Mouse (Mus musculus) layer of hippocampus, adult 9-11 months (tissue): ENCODE measurements at regions not wholly inside any gene's neighbourhood (a gene's known extent, or its start where the extent isn't known, plus 50 kb on each side); places are given as distances from the start of the nearest gene placed in this dataset.

Experiments
- DNase-seq: peaks from one replicate; pipeline ENCODE4 v3.0.0; 2022

DNA sequence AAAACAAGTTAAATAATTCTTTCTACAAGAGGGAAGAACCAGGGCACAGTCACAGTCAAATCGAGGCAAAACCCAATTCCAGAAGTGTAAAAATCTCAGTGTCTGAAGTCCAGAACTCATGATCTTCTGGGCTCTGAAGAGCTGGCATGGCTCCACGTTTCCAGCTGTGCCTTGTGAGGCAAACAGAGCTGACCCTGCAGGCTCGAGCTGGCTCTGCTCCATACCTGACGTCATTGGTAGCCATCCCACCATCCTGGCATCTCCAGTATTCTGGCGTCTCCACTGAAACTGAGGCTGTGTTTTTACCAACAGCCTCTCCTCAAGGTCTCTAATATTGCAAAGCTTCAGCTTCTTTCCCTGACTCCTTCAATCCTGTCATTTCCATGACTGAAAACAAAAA, 373.4 kb downstream of the Pmp22 start:
- DNase-seq = peak; percentile 32

- no peak for DNase-seq
These were observed 378.6 kb downstream of the Pmp22 start for GRCm38 (mm10) chr11:63507387-63507786.

GRCm38 (mm10) chr11:63508727-63509126, 379.9 kb downstream of the Pmp22 start:
- no peak for DNase-seq

- DNase-seq = no peak
These were observed 381.8 kb downstream of the Pmp22 start for GRCm38 (mm10) chr11:63510611-63511010.

DNA sequence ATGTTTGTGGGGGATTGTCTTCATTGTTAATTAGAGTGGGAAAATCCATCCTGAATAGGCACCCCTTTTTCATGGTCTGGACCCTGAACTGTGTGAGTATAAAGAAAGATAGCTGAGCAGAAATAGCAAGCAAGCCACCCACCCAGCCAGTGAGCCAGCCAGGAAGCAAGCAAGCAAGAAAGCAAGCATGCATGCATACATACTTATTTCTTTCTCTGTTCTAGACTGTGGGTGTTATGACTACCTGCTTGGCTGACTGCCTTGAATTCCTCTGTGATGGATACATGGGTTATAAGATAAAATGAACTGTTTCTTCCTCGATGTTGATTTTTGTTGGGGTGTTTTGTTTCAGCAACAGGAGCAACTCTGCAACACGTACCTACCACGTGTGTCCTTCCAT, 385.8 kb downstream of the Pmp22 start:
- no peak for DNase-seq

DNA sequence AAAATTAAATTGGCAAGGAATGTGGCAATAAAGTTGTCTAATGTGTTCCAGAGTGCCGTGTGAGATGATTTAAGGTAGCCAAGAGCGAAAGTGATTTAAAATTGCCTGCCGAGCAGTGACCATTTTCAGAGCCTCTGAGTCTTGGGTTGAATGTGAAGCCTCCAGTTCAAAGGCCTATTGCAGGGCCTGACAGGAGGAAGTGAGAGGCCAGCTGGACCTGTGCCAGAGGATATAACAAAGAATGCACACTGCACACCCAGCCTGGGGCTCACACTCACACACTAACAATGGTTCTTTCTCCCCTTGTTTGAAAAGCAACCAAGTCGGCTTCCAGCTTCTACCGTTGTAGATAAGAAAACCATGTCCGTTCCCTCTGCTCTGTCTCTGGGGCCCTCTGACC, 390.1 kb downstream of the Pmp22 start:
- DNase-seq = peak; percentile 41

DNA sequence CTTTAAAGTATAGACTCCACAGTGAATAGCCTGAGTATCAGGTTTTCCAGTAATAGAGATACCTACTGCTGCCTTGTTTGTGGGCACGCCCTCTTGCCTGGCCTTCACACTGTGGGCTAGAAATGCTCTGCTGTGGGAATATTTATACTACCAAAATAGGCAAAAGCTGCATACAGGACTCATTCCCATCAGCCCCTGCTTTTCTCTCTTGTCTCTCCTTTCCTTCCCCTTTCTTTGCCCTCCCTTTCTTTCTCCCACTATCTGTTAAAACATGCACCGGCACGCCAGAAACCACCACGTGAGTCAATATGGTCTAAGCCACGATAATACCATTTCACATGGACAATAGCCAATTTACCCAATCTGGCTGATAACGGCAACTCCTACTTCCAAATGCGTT, 395.5 kb downstream of the Pmp22 start:
- DNase-seq = no peak

GRCm38 (mm10) chr11:63525431-63525830, 396.6 kb downstream of the Pmp22 start:
- no peak for DNase-seq

DNA sequence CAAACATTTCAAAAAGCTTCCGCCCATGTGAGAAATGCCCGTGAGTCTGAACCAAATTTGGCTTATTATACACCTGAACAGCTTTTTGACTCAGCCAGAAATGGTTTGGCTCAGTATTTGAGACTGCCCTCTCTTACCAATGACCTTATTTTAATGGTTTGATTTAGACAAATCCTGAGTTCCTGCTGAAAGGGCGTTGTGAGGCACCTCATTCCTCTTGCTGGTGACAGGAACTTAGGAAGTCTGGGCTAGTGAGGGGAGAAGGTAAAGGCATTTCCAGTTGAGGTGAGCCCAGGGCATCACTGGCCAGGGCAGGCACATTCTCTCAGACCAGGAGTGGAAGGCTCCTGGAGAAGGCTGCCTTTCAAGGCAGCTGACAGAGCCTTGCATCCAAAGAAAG, 396.1 kb downstream of the Hs3st3b1 start:
- DNase-seq = no peak

DNA sequence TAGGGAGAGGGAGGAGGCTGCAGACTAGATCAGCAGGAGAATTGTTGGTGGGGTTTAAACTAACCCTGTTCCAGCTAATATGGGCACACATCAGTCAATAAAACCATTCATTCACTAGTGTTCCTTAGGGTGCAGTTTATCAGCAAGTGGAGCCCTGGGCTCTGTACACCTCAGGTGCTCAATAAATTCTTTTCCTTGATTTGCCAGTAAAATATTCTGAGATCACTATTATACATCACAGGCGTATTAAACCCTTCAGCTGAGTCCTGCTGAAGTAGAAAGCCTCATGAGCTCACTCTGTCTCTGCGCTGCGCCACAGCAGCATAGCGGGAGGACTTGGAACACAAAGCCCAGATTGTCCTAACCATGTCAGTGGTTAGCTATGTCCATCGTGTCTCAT, 389.3 kb downstream of the Hs3st3b1 start:
- no peak for DNase-seq

GRCm38 (mm10) chr11:63533555-63534200, 388.4 kb downstream of the Hs3st3b1 start:
- DNase-seq = no peak

GRCm38 (mm10) chr11:63537693-63538092, 384.4 kb downstream of the Hs3st3b1 start:
- DNase-seq = peak; percentile 29

GRCm38 (mm10) chr11:63543971-63544696, 378.0 kb downstream of the Hs3st3b1 start:
- DNase-seq = no peak

- DNase-seq = no peak
These were observed 376.6 kb downstream of the Hs3st3b1 start for GRCm38 (mm10) chr11:63545516-63545915.

DNA sequence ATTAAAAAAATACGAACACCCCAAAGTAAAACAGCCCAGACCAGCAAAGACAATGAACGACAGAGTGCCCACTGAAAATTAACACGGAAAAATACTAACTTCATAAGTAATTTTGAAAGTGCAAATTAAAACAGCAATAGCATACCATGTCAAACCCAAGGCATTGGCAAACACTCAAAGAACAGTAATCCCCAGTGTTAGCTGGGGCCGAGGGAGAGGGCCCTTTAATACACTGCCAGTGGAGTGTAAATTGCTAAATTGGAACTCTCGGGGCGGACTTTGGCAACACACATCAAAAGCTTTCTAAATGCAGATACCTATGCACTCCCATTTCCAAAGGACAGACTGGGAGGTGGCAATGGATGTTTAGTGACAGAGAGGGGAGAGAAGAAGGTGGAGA, 361.6 kb downstream of the Hs3st3b1 start:
- DNase-seq = no peak

GRCm38 (mm10) chr11:63562696-63563095, 359.4 kb downstream of the Hs3st3b1 start:
- DNase-seq = no peak

GRCm38 (mm10) chr11:63565471-63566232, 356.4 kb downstream of the Hs3st3b1 start:
- DNase-seq = no peak

DNA sequence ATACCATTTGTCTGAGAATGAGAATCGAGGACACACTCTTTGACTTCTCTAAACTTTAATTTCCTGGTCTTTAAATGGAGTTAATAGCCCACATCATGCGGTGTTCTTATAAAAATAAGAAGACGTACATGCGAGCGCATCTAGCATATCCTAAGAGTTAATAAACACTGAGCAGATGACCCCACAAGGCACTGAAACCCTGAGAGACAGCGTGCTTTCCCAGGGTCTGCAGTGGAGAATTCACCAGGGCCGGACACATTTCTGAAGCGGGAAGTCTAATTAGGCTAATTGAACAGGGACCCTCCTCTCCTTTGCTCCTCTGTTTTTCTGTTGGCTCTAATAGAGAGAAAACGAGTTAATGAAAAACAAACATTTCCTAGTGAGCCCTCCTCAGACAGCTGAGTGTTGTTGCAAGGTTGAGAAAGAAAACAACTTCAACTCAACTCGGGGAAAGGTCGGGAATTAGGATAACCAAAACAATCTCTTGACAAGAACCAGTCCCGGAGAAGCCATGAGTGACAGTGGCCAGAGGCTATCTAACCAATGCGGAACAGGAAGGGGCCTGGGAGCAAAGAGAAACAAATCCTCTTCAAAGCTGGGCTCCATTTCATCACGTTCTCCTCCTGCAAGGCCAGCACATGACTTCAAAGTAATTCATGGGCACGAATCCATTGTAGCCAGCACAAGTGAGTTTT, 352.2 kb downstream of the Hs3st3b1 start:
- DNase-seq = no peak

- no peak for DNase-seq
These were observed 351.4 kb downstream of the Hs3st3b1 start for GRCm38 (mm10) chr11:63570646-63571045.

GRCm38 (mm10) chr11:63573271-63573670, 348.8 kb downstream of the Hs3st3b1 start:
- peak; percentile 6 for DNase-seq

DNA sequence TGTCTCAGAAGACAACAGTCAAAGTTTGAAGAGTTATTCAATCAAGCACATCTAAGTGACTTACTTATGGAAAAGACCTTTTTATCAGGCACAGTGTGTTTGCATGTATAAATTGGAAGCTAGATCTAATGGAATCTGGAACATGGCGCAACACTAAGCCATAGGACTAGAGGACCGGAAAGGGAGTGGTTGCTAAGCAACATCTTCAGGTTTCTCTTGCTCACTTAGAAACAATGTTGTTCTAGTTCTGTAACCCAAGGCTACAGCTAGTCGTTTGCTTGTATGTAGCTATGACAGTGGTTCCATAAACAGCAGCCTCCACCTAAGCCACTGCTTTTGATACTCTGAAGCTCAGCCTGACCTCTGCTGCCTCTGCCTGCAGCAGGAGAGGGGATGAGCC, 338.8 kb downstream of the Hs3st3b1 start:
- DNase-seq = no peak

GRCm38 (mm10) chr11:63585216-63585869, 336.7 kb downstream of the Hs3st3b1 start:
- DNase-seq = peak; percentile 26

DNA sequence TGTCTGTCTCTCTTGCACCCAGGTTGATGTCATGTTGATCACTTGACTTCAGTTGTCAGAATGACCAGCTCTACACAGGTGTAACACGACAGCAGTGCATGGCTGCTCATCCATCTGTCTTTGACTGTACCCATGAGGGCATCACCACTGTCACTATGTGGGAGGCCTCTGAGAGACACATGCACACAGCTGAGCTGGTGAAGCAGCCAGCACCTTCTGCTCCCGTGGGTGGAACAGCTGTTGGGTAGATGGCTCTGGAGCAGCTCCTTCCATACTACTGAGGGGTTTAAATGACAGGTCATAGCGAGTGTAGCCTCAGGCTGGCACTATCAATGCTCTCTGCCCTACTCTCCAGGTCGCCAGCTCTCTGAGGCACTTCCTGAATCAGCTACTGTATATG, 301.9 kb downstream of the Hs3st3b1 start:
- DNase-seq = peak; percentile 19
